Mouse (Mus musculus) E14TG2a.4 (cell line): ENCODE results near the gene Pltp.

Experiments
- CTCF ChIP-seq: conservative IDR thresholded peaks from 2 replicates; pipeline ENCODE4 v1.5.1; 2014; ENCODE audit warnings: low read length
- POU5F1 ChIP-seq: IDR thresholded peaks from 2 replicates; pipeline ENCODE4 v1.6.1; 2014; ENCODE audit warnings: low read length, borderline replicate concordance

GRCm38 (mm10) chr2:164832032-164832747 lies 25.3 kb downstream of the Pltp start:
- TF ChIP-seq CTCF, result no peak
- no peak for TF ChIP-seq POU5F1
